Mouse (Mus musculus) intestine, postnatal 0 days (tissue): ENCODE data around the gene Diaph3. TPM values are rescaled to one million over a fixed set of nuclear protein-coding genes. Genes with fewer than 3 reads are reported as not detected.

Source experiments
- ATAC-seq: fragments of 200-750 bp; cut with Nextera tagmentation; 2 replicates; pipeline ENCODE4 v1.8.0; 2017; ENCODE audit warnings: mild to moderate bottlenecking, moderate TSS enrichment, moderate library complexity
- H3K27ac ChIP-seq: fragments of 300-500 bp; sonication (generic); 2 replicates; pipeline ENCODE4 v1.5.1; 2014; ENCODE audit warnings: mild to moderate bottlenecking, low read depth, low read length, moderate library complexity
- H3K27me3 ChIP-seq: fragments of 300-500 bp; sonication (generic); replicated peaks from 2 replicates; pipeline ENCODE4 v1.6.1; 2014; ENCODE audit warnings: low read length, mixed read lengths; ENCODE audit not compliant: control insufficient read depth, insufficient read depth
- H3K36me3 ChIP-seq: fragments of 300-500 bp; sonication (generic); 2 replicates; pipeline ENCODE4 v1.6.1; 2014; ENCODE audit warnings: mild to moderate bottlenecking, moderate library complexity; ENCODE audit not compliant: control insufficient read depth, insufficient read depth
- H3K4me1 ChIP-seq: fragments of 300-500 bp; sonication (generic); replicated peaks from 2 replicates; pipeline ENCODE4 v1.6.1; 2014; ENCODE audit warnings: antibody characterized with exemption, low read length, mixed read lengths; ENCODE audit not compliant: control insufficient read depth, insufficient read depth
- H3K4me2 ChIP-seq: fragments of 300-500 bp; sonication (generic); replicated peaks from 2 replicates; pipeline ENCODE4 v1.6.1; 2014; ENCODE audit warnings: low read depth, mild to moderate bottlenecking, moderate library complexity
- H3K4me3 ChIP-seq: fragments of 300-500 bp; sonication (generic); 2 replicates; pipeline ENCODE4 v1.5.1; 2014; ENCODE audit warnings: low read depth, low read length
- H3K9ac ChIP-seq: fragments of 300-500 bp; sonication (generic); 2 replicates; pipeline ENCODE4 v1.6.1; 2014; ENCODE audit warnings: mild to moderate bottlenecking, low read depth, low read length
- H3K9me3 ChIP-seq: fragments of 300-500 bp; sonication (generic); 2 replicates; pipeline ENCODE4 v1.6.1; 2016; ENCODE audit warnings: mixed run types; ENCODE audit not compliant: control insufficient read depth
- CTCF ChIP-seq: sonication (generic); IDR thresholded peaks from 2 replicates; pipeline ENCODE4 v1.5.1; 2016; ENCODE audit warnings: low read depth, mild to moderate bottlenecking, control low read depth, antibody characterized with exemption, moderate library complexity
- WGBS: fragments of 180-500 bp; shearing (Covaris S2); extraction: QIAGEN DNeasy Blood & Tissue Kit; methylation state at CpG from one replicate; pipeline ENCODE4 v1.1.7; 2014; 5-methylcytosine and 5-hydroxymethylcytosine counted together
- polyA plus RNA-seq: library from polyadenylated mRNA; unstranded; fragments of >200 nt; fragmentation: Nextera tagmentation; extraction: Ambion mirVana; gene quantifications from 2 replicates; pipeline ENCODE4 v1.2.1, GENCODE M21; 2015

Gene Diaph3
- polyA plus RNA-seq, 1 experiment from 2014 or later, result 2.6 TPM

- no peaks in the 10 kb centered on the region for H3K27me3 ChIP-seq
- no peaks in the 10 kb centered on the region for H3K4me1 ChIP-seq
- 79% methylated on average over 3 of the region's 3 CpGs for WGBS
- TF ChIP-seq CTCF, result no peak
- no peak overlapping the region for H3K4me2 ChIP-seq
- no peak overlapping the region for H3K9ac ChIP-seq
- H3K4me3 ChIP-seq, result no peak overlapping the region
- no peak for ATAC-seq
- no peak overlapping the region for H3K27ac ChIP-seq
- H3K9me3 ChIP-seq, result no peaks in the 10 kb centered on the region
- H3K36me3 ChIP-seq, result no peaks in the 10 kb centered on the region
Observed at GRCm38 (mm10) chr14:86889070-86889804, 251.8 kb downstream of the Diaph3 start.

DNA sequence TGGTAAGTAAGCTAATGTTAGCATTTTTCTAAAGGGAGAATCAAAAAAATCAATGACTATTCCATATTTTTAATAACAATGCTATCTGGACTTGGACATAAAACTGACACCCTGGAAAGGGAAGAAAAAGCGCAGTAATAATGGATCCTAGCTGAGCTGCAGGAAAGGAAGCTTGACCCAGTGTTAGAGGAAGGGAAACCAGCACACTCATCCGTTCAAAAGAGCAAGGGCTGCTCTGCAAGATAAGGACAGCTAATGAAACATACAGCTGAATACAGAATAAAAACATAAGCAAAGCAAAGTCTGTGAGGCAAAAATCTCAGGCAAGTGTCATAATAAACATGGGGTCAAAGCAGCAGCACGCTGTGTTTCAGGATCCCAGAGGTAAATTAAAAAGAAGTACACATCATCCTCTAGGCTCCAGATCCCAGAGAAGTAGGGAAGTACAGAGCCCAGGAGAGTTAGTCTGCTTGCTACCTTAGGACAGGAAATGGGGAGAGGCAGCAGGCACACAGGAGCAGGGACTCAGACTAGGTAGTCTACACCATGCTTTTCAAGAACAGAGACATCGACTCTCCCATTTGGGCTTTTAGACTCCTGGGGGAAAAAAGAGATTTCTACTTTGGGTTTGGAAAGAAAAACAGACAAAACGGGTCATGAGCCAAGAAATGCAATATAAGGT lies 255.5 kb downstream of the Diaph3 start:
- H3K4me3 ChIP-seq, result no peak overlapping the region
- 72% methylated on average over 5 of the region's 5 CpGs for WGBS

DNA sequence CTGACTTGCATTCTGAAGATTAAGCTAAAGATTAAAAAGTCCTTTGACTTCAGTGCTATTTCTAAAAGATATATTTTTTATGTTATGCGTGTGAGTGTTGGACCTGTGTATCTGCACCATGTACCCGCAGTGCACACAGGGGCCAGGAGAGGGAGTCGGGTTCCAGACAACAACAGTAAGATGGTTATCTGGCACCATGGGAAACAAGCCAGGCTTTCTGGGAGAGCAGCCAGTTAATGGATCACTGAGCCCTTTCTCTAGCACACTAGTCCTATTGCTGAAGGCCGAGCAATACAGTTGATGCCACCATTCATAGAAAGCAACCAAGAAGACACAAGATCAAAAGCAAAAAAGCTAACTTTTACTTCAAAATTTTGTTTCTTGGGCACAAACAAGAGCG lies 271.5 kb downstream of the Diaph3 start:
- no peaks in the 10 kb centered on the region for H3K9me3 ChIP-seq
- no peak for ATAC-seq
- H3K4me3 ChIP-seq, result no peak overlapping the region
- no peaks in the 10 kb centered on the region for H3K27me3 ChIP-seq
- no peaks in the 10 kb centered on the region for H3K4me1 ChIP-seq
- H3K9ac ChIP-seq, result no peak overlapping the region
- 91% methylated on average over 5 of the region's 5 CpGs for WGBS
- H3K4me2 ChIP-seq, result no peak overlapping the region
- H3K36me3 ChIP-seq, result no peaks in the 10 kb centered on the region
- TF ChIP-seq CTCF, result peak; percentile 59
- no peak overlapping the region for H3K27ac ChIP-seq

More for the DNA sequence above, 255.5 kb downstream of the Diaph3 start:
- Histone ChIP-seq H3K9ac (no peak overlapping the region), H3K27me3 (no peaks in the 10 kb centered on the region), H3K9me3 (no peaks in the 10 kb centered on the region), H3K36me3 (no peaks in the 10 kb centered on the region), H3K27ac (no peak overlapping the region), H3K4me2 (no peak overlapping the region), H3K4me1 (no peaks in the 10 kb centered on the region)
- no peak for TF ChIP-seq CTCF
- no peak for ATAC-seq

DNA sequence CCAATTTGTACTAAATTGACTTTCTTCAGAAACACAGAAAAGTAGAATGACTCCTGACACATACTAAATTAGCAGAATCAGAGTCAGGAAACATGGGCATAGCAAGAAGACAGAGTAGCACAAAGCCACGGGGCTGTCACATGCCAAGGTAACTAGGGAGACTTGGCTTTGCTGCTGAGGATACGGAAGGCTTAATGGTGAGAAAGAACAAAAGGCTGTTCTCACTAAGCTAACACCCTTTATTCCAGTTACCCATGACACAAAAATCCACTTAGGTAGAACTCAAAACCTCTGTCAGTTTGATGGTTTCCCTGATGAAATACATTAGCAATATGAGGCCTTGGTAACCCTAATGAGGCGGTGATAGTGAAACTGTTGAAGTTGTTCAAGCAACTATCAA lies 273.9 kb downstream of the Diaph3 start:
- ATAC-seq, result no peak
- WGBS, result 81% methylated on average over 3 of the region's 3 CpGs
- H3K36me3 ChIP-seq, result no peaks in the 10 kb centered on the region
- H3K4me2 ChIP-seq, result no peak overlapping the region
- no peak overlapping the region for H3K27ac ChIP-seq
- TF ChIP-seq CTCF, result no peak
- no peaks in the 10 kb centered on the region for H3K4me1 ChIP-seq
- no peaks in the 10 kb centered on the region for H3K27me3 ChIP-seq
- no peak overlapping the region for H3K9ac ChIP-seq
- H3K9me3 ChIP-seq, result no peaks in the 10 kb centered on the region
- no peak overlapping the region for H3K4me3 ChIP-seq

- TF ChIP-seq CTCF, result no peak
- no peak overlapping the region for H3K4me2 ChIP-seq
Observed at GRCm38 (mm10) chr14:86864053-86864452, 277.0 kb downstream of the Diaph3 start.

GRCm38 (mm10) chr14:86861277-86861946 lies 279.6 kb downstream of the Diaph3 start:
- TF ChIP-seq CTCF, result no peak
- Histone ChIP-seq H3K9ac (no peak overlapping the region), H3K36me3 (no peaks in the 10 kb centered on the region), H3K27me3 (no peaks in the 10 kb centered on the region), H3K27ac (no peak overlapping the region), H3K9me3 (no peaks in the 10 kb centered on the region), H3K4me1 (no peaks in the 10 kb centered on the region), H3K4me2 (no peak overlapping the region), H3K4me3 (no peak overlapping the region)
- WGBS, result 85% methylated on average over 11 of the region's 11 CpGs
- ATAC-seq, result no peak

More at GRCm38 (mm10) chr14:86864053-86864452, 277.0 kb downstream of the Diaph3 start:
- WGBS, result 90% methylated on average over 3 of the region's 3 CpGs
- no peak for ATAC-seq
- no peak overlapping the region for H3K4me3 ChIP-seq
- H3K27ac ChIP-seq, result no peak overlapping the region
- H3K9ac ChIP-seq, result no peak overlapping the region
- H3K4me1 ChIP-seq, result no peaks in the 10 kb centered on the region
- H3K9me3 ChIP-seq, result no peaks in the 10 kb centered on the region
- no peaks in the 10 kb centered on the region for H3K36me3 ChIP-seq
- H3K27me3 ChIP-seq, result no peaks in the 10 kb centered on the region
